Mouse (Mus musculus) lung, embryonic 15.5 days (tissue): ENCODE results near the gene Arxes1. TPM values are rescaled to one million over a fixed set of nuclear protein-coding genes. Genes with fewer than 3 reads are reported as not detected.
"Not testable (repeated sequence)": the region's sequence is repeated elsewhere in the genome, so short reads cannot be mapped to it uniquely, and the experiment has no call there.

Experiments
- ATAC-seq: fragments of 200-750 bp; cut with Nextera tagmentation; 2 replicates; pipeline ENCODE4 v1.8.0; 2017; ENCODE audit warnings: moderate number of reproducible peaks, borderline replicate concordance; ENCODE audit not compliant: low FRiP score, low TSS enrichment; ENCODE audit errors: extremely low read depth
- H3K27ac ChIP-seq: fragments of 300-500 bp; sonication (generic); 2 replicates; pipeline ENCODE4 v1.5.1; 2015; ENCODE audit warnings: moderate library complexity, mild to moderate bottlenecking, inconsistent platforms
- H3K27me3 ChIP-seq: fragments of 300-500 bp; sonication (generic); 2 replicates; pipeline ENCODE4 v1.6.1; 2015; ENCODE audit warnings: inconsistent platforms
- H3K36me3 ChIP-seq: fragments of 300-500 bp; sonication (generic); 2 replicates; pipeline ENCODE4 v1.6.1; 2015; ENCODE audit warnings: inconsistent platforms
- H3K4me1 ChIP-seq: fragments of 300-500 bp; sonication (generic); 2 replicates; pipeline ENCODE4 v1.6.1; 2015; ENCODE audit warnings: inconsistent platforms
- H3K4me2 ChIP-seq: fragments of 300-500 bp; sonication (generic); 2 replicates; pipeline ENCODE4 v1.6.1; 2015; ENCODE audit warnings: inconsistent platforms, mild to moderate bottlenecking, moderate library complexity
- H3K4me3 ChIP-seq: fragments of 300-500 bp; sonication (generic); 2 replicates; pipeline ENCODE4 v1.5.1; 2015; ENCODE audit warnings: mild to moderate bottlenecking, inconsistent platforms
- H3K9ac ChIP-seq: fragments of 300-500 bp; sonication (generic); 2 replicates; pipeline ENCODE4 v1.6.1; 2015; ENCODE audit warnings: inconsistent platforms
- H3K9me3 ChIP-seq: fragments of 300-500 bp; sonication (generic); 2 replicates; pipeline ENCODE4 v1.6.1; 2016; ENCODE audit warnings: inconsistent platforms
- WGBS: fragments of 180-500 bp; shearing (Covaris S2); methylation state at CpG from one replicate; pipeline ENCODE4 v1.1.7; 2015; 5-methylcytosine and 5-hydroxymethylcytosine counted together
- polyA plus RNA-seq: library from polyadenylated mRNA; unstranded; fragments of >200 nt; fragmentation: Nextera tagmentation; extraction: Ambion mirVana; gene quantifications from 2 replicates; pipeline ENCODE4 v1.2.1, GENCODE M21; 2015

Gene Arxes1
- polyA plus RNA-seq, 1 experiment from 2014 or later: 22.8 TPM

- Histone ChIP-seq H3K9me3 (no peaks in the 10 kb centered on the region), H3K36me3 (no peaks in the 10 kb centered on the region), H3K4me2 (no peak overlapping the region), H3K9ac (no peak overlapping the region), H3K27ac (no peak overlapping the region), H3K27me3 (no peaks in the 10 kb centered on the region; the same call in 1 of the 2 replicates), H3K4me1 (no peaks in the 10 kb centered on the region), H3K4me3 (no peak overlapping the region)
- no peak for ATAC-seq
- 47% methylated on average over 2 of the region's 2 CpGs for WGBS
These were observed 18.1 kb downstream of the Arxes1 start for GRCm38 (mm10) chrX:136051219-136051618.

- H3K4me3 ChIP-seq: no peak overlapping the region
- no peak for ATAC-seq
- 53% methylated on average over 1 of the region's 1 CpGs for WGBS
- no peaks in the 10 kb centered on the region for H3K9me3 ChIP-seq
- H3K9ac ChIP-seq: no peak overlapping the region
- H3K27me3 ChIP-seq: no peaks in the 10 kb centered on the region
- no peak overlapping the region for H3K4me2 ChIP-seq
- no peaks in the 10 kb centered on the region for H3K4me1 ChIP-seq
- H3K27ac ChIP-seq: no peak overlapping the region
- H3K36me3 ChIP-seq: no peaks in the 10 kb centered on the region
These were observed 27.5 kb downstream of the Arxes1 start for GRCm38 (mm10) chrX:136060698-136061097.

DNA sequence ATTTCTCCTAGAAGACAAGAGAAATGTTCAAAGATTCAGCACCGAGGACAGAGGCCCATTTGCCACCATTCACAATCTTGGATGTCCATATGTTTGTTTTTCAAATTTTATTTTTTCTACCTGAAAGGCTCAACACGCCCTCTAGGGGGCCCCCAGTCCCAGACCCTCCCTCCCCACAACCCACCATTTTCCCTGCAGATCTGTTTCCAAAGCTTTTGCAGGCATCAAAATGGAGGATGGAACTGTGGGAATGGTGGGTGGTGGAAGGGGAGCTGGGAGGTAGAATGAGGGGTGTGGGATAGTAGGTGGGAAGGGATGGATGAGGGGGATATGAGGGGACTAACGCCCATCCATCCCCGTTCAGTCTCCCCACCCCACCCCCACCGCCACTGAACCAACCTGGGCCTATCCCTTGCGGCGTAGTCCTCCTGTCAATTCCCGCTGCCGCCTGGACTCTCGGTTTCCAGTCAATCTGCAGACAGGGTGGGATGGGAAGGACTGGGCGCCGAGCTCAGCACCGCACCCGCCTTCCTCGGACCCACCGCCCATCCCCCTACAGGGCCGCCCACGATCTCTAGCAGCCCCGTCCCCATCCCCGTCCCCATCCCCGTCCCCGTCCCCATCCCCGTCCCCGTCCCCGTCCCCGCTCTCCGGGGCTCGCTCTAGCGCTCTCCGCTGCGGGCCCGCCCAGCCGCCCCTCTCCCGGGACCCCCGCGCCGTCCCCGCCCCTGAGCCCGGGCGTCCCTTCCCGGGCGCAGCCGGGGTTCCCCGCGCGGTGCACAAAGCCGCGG is 34.2 kb downstream of the Arxes1 start:
- 15% methylated on average over 12 of the region's 48 CpGs for WGBS

GRCm38 (mm10) chrX:136068020-136068419 is 34.9 kb downstream of the Arxes1 start, which contains the start of gene Bex2:
Gene Bex2 (minus strand): TSS chrX:136068236.
- not testable (repeated sequence) for H3K27ac ChIP-seq, H3K4me1 ChIP-seq, H3K9ac ChIP-seq, H3K9me3 ChIP-seq, H3K27me3 ChIP-seq, H3K36me3 ChIP-seq
- H3K4me3 ChIP-seq: peak within 1 kb of the TSS; percentile 32
- WGBS: 33% methylated on average over 1 of the region's 32 CpGs
- H3K4me2 ChIP-seq: peak within 1 kb of the TSS; percentile 47
- peak; percentile 97 for ATAC-seq

More for the DNA sequence above, 34.2 kb downstream of the Arxes1 start:
- not testable (repeated sequence) for H3K36me3 ChIP-seq, H3K27ac ChIP-seq, H3K9me3 ChIP-seq, H3K27me3 ChIP-seq, H3K9ac ChIP-seq, H3K4me1 ChIP-seq
- Histone ChIP-seq H3K4me3 (peak overlapping the region; percentile 32), H3K4me2 (peak overlapping the region; percentile 47)
- ATAC-seq: peak; percentile 77

Other genes with a start within 250 kb of the Arxes1 start
- gene Bhlhb9, start 235.8 kb upstream of the Arxes1 start, polyA plus RNA-seq: 50.3 and 52.9 TPM in 2 replicates
- gene Gprasp2, start 194.3 kb upstream of the Arxes1 start, polyA plus RNA-seq: 21.8 and 26.1 TPM in 2 replicates
- 57.4 and 57.8 TPM in 2 replicates for gene Arxes2, start 39.5 kb upstream of the Arxes1 start, polyA plus RNA-seq
- 53.0 and 60.7 TPM in 2 replicates for gene Bex2, start 34.9 kb downstream of the Arxes1 start, polyA plus RNA-seq
- gene Nxf3, start 51.9 kb downstream of the Arxes1 start, polyA plus RNA-seq: 0.05 and 0.14 TPM in 2 replicates
- gene Bex4, start 105.6 kb downstream of the Arxes1 start, polyA plus RNA-seq: 151 and 155 TPM in 2 replicates
- gene Tceal8, start 139.0 kb downstream of the Arxes1 start, polyA plus RNA-seq: 193 and 198 TPM in 2 replicates
- 3.3 and 3.5 TPM in 2 replicates for gene Tceal5, start 170.5 kb downstream of the Arxes1 start, polyA plus RNA-seq
- gene Tceal7, start 181.4 kb downstream of the Arxes1 start, polyA plus RNA-seq: 1.5 and 3.8 TPM in 2 replicates
- gene Bex1, start 182.1 kb downstream of the Arxes1 start, polyA plus RNA-seq: 85.4 and 99.2 TPM in 2 replicates
- gene Tceal9, start 211.7 kb downstream of the Arxes1 start, polyA plus RNA-seq: 621 and 638 TPM in 2 replicates
- gene Bex3, start 236.9 kb downstream of the Arxes1 start, polyA plus RNA-seq: 432 and 477 TPM in 2 replicates